Mouse (Mus musculus) Patski (cell line): ENCODE measurements at regions not wholly inside any gene's neighbourhood (a gene's known extent, or its start where the extent isn't known, plus 50 kb on each side); places are given as distances from the start of the nearest gene placed in this dataset.

Source experiments
- ATAC-seq: fragments of 100-300 bp; one replicate; pipeline ENCODE4 v1.8.0; 2021
- CTCF ChIA-PET: fragments of 350-600 bp; sonication (Branson Sonifier 250); formaldehyde crosslinking; loops from one replicate; lab custom pipeline; 2022; ENCODE audit warnings: inconsistent platforms; lab: Charles Lee
- POLR2A ChIA-PET: fragments of 350-600 bp; sonication (Branson Sonifier 250); formaldehyde crosslinking; loops from one replicate; lab custom pipeline; 2022; ENCODE audit warnings: antibody characterized with exemption, inconsistent platforms; lab: Charles Lee
- DNase-seq: peaks from one replicate; pipeline ENCODE4 v3.0.0-alpha.2; 2011; ENCODE audit warnings: low read depth, low spot score
- H3K27me3 ChIP-seq: fragments of 371-371 bp; one replicate; pipeline ENCODE4 v1.5.1; 2021
- CTCF ChIP-seq: fragments of 100-300 bp; IDR thresholded peaks from one replicate; pipeline ENCODE4 v1.5.1; 2021
- in situ Hi-C: fragments of 300-500 bp; cut with MboI; formaldehyde crosslinking; loops from 3 replicates; pipeline ENCODE4 v1.11.1; 2018; ENCODE audit warnings: low pct_unique_long_range_greater_than_20kb, mixed read lengths

GRCm38 (mm10) chr1:106483008-106483407 lies 231.1 kb downstream of the Bcl2 start:
- CTCF ChIA-PET = interaction anchor here (0.9 to 1.6 kb wide), 2 partner anchors 24 to 29 kb away, joined by 3 read pairs; no protein-coding TSS in a partner anchor
- H3K27me3 ChIP-seq = peaks cover 3% of the 10 kb centered on the region
- in situ Hi-C loops = no loop called here
- no peak for ATAC-seq
- POLR2A ChIA-PET = no interaction called here
- no peak for TF ChIP-seq CTCF
- no peak for DNase-seq

GRCm38 (mm10) chr1:106477670-106478355 lies 236.3 kb downstream of the Bcl2 start:
- ATAC-seq = peak; percentile 39

DNA sequence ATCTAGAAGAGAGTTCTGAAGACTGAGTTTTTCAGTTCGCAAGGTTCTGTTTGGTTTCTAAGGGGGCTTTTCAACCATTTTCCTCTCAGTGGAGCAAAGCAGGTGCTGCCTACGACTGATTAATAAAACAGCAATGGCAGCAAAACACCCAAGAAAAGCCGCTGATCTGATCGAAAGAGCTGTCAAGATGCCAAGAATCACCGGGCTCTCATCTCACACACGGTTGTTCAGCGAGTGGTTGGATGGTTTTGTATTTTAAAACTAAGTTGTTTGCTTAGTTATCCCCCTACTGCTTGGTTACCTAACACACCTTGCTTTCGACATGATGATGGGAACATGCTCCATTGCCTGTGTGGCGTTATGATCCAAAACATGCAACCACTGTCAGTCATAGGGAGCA lies 246.1 kb downstream of the Bcl2 start:
- ATAC-seq (no peak), DNase-seq (no peak)
- POLR2A ChIA-PET = no interaction called here
- in situ Hi-C loops = no loop called here
- no peak for TF ChIP-seq CTCF
- CTCF ChIA-PET = interaction anchor here (0.9 kb wide), 1 partner anchor 267 kb away, joined by 3 read pairs; no protein-coding TSS in a partner anchor
- no peaks in the 10 kb centered on the region for H3K27me3 ChIP-seq

More at GRCm38 (mm10) chr1:106477670-106478355, 236.3 kb downstream of the Bcl2 start:
- DNase-seq = no peak
- ChIA-PET CTCF (interaction anchor here (0.8 to 1.6 kb wide), 5 partner anchors 18 to 258 kb away, joined by 3 to 4 read pairs (median 3); no protein-coding TSS in a partner anchor), POLR2A (no interaction called here)
- peaks cover 3% of the 10 kb centered on the region for H3K27me3 ChIP-seq
- in situ Hi-C loops = no loop called here
- no peak for TF ChIP-seq CTCF

DNA sequence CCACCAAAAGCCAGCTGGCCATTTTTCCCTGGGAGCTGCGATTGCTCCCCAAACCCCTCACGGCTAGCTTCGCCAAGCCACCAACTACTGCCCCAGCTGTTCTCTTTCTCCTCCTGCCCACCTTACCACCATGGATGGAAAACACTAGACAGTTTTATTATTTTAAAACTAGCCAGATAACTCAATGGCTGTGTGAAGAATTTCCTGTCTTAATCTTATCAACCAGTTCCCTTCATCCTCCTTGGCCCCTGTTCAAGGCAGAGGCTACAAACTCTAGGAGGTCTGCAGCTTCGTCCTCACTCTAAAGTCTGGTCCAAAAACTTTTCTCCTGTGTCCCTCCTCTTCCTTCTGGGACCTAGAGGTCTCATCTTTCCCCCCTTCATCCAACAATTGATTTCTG lies 247.4 kb downstream of the Bcl2 start:
- TF ChIP-seq CTCF = no peak
- ChIA-PET POLR2A (no interaction called here), CTCF (no interaction called here)
- no peaks in the 10 kb centered on the region for H3K27me3 ChIP-seq
- in situ Hi-C loops = no loop called here
- no peak for ATAC-seq
- no peak for DNase-seq

DNA sequence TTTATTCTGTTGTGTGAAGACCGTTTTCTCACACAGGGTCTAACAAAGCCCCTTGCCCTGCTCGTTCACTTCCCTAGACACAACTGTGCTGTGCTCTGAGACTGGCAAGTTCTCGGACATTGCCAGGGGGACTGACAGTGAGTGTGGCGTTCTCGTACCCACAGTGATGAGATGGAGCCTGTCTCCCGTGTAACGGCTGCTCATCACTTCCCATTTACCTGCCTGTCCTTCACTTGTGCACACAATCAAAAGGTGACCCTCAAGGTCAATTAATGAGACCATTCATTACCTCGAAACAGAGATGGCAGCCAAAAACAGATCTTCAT lies 248.1 kb downstream of the Bcl2 start:
- in situ Hi-C loops = no loop called here
- ChIA-PET CTCF (no interaction called here), POLR2A (no interaction called here)
- no peak for DNase-seq
- ATAC-seq = no peak
- H3K27me3 ChIP-seq = no peaks in the 10 kb centered on the region
- no peak for TF ChIP-seq CTCF

GRCm38 (mm10) chr1:106465243-106465976 lies 248.7 kb downstream of the Bcl2 start:
- ChIA-PET CTCF (interaction anchor here (1.4 to 1.6 kb wide), 2 partner anchors 19 to 41 kb away, joined by 3 read pairs; no protein-coding TSS in a partner anchor), POLR2A (no interaction called here)
- no peak for DNase-seq
- no peaks in the 10 kb centered on the region for H3K27me3 ChIP-seq
- in situ Hi-C loops = no loop called here
- no peak for TF ChIP-seq CTCF
- ATAC-seq = no peak

DNA sequence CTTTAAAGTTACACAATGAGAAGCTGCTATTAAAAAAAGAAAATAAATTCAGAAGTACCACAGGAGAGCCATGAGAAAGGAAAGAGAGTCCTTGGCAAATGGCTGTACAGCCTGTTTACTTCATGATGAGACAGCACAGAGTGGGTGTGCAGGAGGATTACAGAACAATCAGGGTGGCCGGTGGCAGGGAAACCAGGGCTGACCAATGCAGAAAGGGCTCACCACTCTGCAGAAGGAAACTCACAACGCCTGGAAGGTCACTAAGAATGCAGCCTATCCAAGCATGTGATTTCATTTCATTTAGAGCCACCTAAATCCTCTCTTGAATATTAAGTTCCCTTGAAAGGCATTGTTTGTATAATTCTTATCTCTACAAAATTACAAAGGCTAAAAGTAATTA lies 249.3 kb downstream of the Bcl2 start:
- in situ Hi-C loops = no loop called here
- DNase-seq (no peak), ATAC-seq (peak; percentile 52)
- TF ChIP-seq CTCF = no peak
- H3K27me3 ChIP-seq = no peaks in the 10 kb centered on the region
- POLR2A ChIA-PET = no interaction called here
- CTCF ChIA-PET = interaction anchor here (1.4 to 1.6 kb wide), 2 partner anchors 19 to 41 kb away, joined by 3 read pairs; no protein-coding TSS in a partner anchor

DNA sequence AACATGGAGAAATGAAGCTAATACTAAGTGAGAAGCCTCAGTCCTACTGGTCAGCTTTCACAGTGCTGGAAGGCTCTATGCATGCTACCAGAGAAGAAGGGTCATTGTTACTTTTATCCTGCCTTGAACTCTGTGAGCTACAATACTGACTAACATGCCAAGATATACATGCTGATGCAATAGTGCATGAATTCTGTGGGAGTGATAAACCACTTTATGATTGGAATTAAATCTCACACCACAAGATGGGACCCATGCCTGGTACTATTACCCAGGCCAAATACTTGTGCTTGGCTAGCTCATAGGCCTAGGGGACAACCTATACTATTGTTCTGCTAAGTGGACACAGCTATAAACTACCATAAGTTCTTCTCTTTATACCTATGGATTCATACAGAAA lies 251.5 kb downstream of the Bcl2 start:
- DNase-seq (no peak), ATAC-seq (no peak)
- in situ Hi-C loops = no loop called here
- no peak for TF ChIP-seq CTCF
- H3K27me3 ChIP-seq = no peaks in the 10 kb centered on the region
- ChIA-PET CTCF (no interaction called here), POLR2A (interaction anchor here (0.8 to 0.9 kb wide), 2 partner anchors 12 to 52 kb away, joined by 3 read pairs; no protein-coding TSS in a partner anchor)

GRCm38 (mm10) chr1:106462112-106462511 lies 252.0 kb downstream of the Bcl2 start:
- no peak for TF ChIP-seq CTCF
- ChIA-PET CTCF (no interaction called here), POLR2A (interaction anchor here (0.8 to 0.9 kb wide), 2 partner anchors 13 to 52 kb away, joined by 3 read pairs; no protein-coding TSS in a partner anchor)
- H3K27me3 ChIP-seq = no peaks in the 10 kb centered on the region
- DNase-seq (no peak), ATAC-seq (no peak)
- in situ Hi-C loops = no loop called here

- peak; percentile 90 for ATAC-seq
- in situ Hi-C loops = no loop called here
- CTCF ChIA-PET = interaction anchor here (0.6 kb wide), 1 partner anchor 13 kb away, joined by 3 read pairs; no protein-coding TSS in a partner anchor
- no peak for TF ChIP-seq CTCF
- no peaks in the 10 kb centered on the region for H3K27me3 ChIP-seq
- no peak for DNase-seq
- POLR2A ChIA-PET = no interaction called here
Observed at GRCm38 (mm10) chr1:106460957-106461356, 253.1 kb downstream of the Bcl2 start.

DNA sequence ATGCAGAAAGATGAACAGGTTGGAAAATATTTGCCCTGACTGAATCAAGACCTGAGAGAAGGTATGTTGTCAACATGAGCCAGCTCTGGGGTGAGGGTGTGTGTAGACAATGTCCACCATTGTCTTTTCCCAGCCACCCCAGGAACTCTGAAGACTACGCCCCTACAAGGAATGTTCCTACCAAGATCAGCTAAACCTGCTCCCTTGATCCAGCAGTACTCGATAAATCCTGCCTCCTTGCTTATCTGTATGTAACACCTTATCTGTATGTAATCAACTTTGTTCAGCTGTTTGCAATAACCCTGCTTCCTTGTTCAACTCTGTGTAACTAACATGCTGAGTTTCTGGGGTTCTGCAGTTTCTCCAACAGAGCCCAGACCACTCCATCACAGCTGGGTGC lies 264.3 kb downstream of the Bcl2 start:
- in situ Hi-C loops = no loop called here
- ChIA-PET CTCF (interaction anchor here (1.1 kb wide), 1 partner anchor 8 kb away, joined by 3 read pairs; no protein-coding TSS in a partner anchor), POLR2A (no interaction called here)
- ATAC-seq (no peak), DNase-seq (no peak)
- peaks cover 34% of the 10 kb centered on the region for H3K27me3 ChIP-seq
- no peak for TF ChIP-seq CTCF
